Mouse (Mus musculus) ovary, postnatal 14 days (tissue): Measurements from ENCODE around the gene Pts.

Experiments
- DNase-seq: peaks from one replicate; pipeline ENCODE4 v3.0.0; 2022; ENCODE audit warnings: low spot score

The Pts gene

GRCm38 (mm10) chr9:50490836-50491235 lies 37.7 kb downstream of the Pts start:
- no peak for DNase-seq

- DNase-seq = no peak
Observed at GRCm38 (mm10) chr9:50485521-50485920, 43.0 kb downstream of the Pts start.

- no peak for DNase-seq
Observed at GRCm38 (mm10) chr9:50482743-50483142, 45.8 kb downstream of the Pts start.

GRCm38 (mm10) chr9:50479476-50479875 lies 49.0 kb downstream of the Pts start:
- no peak for DNase-seq

GRCm38 (mm10) chr9:50478826-50479225 lies 49.7 kb downstream of the Pts start:
- DNase-seq = no peak

- DNase-seq = no peak
Observed at GRCm38 (mm10) chr9:50477270-50477669, 51.3 kb downstream of the Pts start.

GRCm38 (mm10) chr9:50476651-50477050 lies 51.9 kb downstream of the Pts start:
- no peak for DNase-seq

GRCm38 (mm10) chr9:50475745-50476144 lies 52.8 kb downstream of the Pts start:
- no peak for DNase-seq

GRCm38 (mm10) chr9:50475318-50475717 lies 53.2 kb downstream of the Pts start:
- no peak for DNase-seq
